Mouse (Mus musculus) cerebellum, adult 2 months (tissue): ENCODE data around the gene Ankrd34a. TPM values are rescaled to one million over a fixed set of nuclear protein-coding genes. Genes with fewer than 3 reads are reported as not detected.
A peak's percentile ranks its signal among the peaks of the same experiment; 100 is the strongest.

ENCODE experiments used
- DNase-seq, 2 experiments: peaks; one replicate each; pipeline ENCODE4 v3.0.0; 2021
- H3K27ac ChIP-seq: fragments of 200-500 bp; 2 replicates; pipeline ENCODE4 v1.5.1; 2012; ENCODE audit warnings: low read length, control low read depth, inconsistent platforms; ENCODE audit not compliant: insufficient read depth
- H3K27me3 ChIP-seq: fragments of 200-500 bp; 2 replicates; pipeline ENCODE4 v1.6.1; 2012; ENCODE audit warnings: inconsistent platforms, mild to moderate bottlenecking, low read length, moderate library complexity; ENCODE audit not compliant: control insufficient read depth, insufficient read depth
- H3K4me1 ChIP-seq: fragments of 200-500 bp; 2 replicates; pipeline ENCODE4 v1.6.1; 2011; ENCODE audit warnings: low read length; ENCODE audit not compliant: control insufficient read depth, insufficient read depth
- H3K4me3 ChIP-seq: fragments of 200-500 bp; replicated peaks from 2 replicates; pipeline ENCODE3; 2011; ENCODE audit warnings: mild to moderate bottlenecking, low read depth, low read length, control low read depth; ENCODE audit not compliant: insufficient read depth
- CTCF ChIP-seq: fragments of 200-500 bp; IDR thresholded peaks from 2 replicates; pipeline ENCODE4 v1.5.1; 2011; ENCODE audit warnings: low read depth, mild to moderate bottlenecking, control low read depth, low read length, moderate library complexity, borderline replicate concordance; ENCODE audit not compliant: insufficient read depth
- POLR2A ChIP-seq: fragments of 200-500 bp; IDR thresholded peaks from 2 replicates; pipeline ENCODE4 v1.6.1; 2011; ENCODE audit warnings: low read length, control low read depth, borderline replicate concordance; ENCODE audit not compliant: insufficient read depth
- WGBS: fragments of 180-500 bp; shearing (Covaris S2); methylation state at CpG from one replicate; pipeline ENCODE4 v1.1.7; 2018; 5-methylcytosine and 5-hydroxymethylcytosine counted together
- polyA plus RNA-seq: library from polyadenylated mRNA; depleted of rRNA; stranded (reverse); fragments of >200 nt; gene quantifications from 2 replicates; pipeline ENCODE4 v1.2.3, GENCODE M21; 2012

Ankrd34a gene
- polyA plus RNA-seq, 1 experiment, result 53.2 TPM

DNA sequence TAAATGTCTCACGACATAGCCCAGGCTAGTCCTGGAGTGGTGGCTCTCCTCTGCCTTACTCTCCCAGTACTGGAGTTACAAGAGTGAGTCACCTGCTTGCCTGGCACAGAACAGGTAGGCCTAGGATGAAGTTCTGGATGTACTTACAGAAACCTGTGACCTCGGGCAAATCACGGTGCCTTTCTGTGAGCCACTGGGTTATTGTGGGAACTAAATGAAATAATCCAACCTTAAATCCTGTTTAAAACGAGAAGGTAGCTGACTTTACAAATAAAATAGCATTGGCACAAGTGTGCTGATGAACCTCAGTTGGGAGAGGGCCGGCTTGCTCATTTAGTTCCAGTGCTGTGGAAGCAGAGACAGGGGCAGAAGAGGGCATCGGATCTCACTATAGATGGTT, 42.2 kb upstream of the Ankrd34a start:
- no peak for TF ChIP-seq POLR2A
- no peak for TF ChIP-seq CTCF
- H3K4me3 ChIP-seq, result no peak overlapping the region
- no peak for DNase-seq
- no peaks in the 10 kb centered on the region for H3K27me3 ChIP-seq
- WGBS, result 91% methylated on average over 6 of the region's 6 CpGs
- H3K27ac ChIP-seq, result no peak overlapping the region
- H3K4me1 ChIP-seq, result no peaks in the 10 kb centered on the region; the same call in 1 of the 2 replicates

DNA sequence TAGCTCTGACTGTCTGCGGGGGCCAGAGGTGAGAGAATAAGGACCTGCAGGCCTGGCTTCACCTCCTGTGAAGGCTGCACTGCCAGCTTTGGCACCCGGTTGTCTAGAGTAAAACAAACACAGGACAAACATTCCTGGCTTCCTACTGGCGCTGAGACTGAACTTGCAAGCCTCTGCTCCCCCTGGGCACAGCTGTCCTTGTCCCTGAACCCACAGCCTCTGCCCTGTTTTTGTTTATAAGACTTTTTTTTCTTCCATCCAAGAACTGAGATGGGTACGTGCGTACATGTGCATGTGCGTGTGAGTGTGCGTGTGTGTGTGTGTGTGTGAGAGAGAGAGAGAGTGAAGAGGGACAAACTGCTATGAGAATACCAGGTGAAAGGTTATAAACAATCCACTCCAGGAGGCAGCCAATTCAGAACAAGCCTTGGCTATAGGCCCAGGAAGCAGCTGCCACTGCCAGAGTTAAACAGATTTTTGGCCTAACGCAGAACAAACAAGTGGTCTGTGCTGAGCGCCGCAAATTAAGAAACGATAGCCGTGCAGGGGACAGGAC, 41.3 kb upstream of the Ankrd34a start:
- peak in 1 of 2 experiments; percentile 44 for DNase-seq
- no peak overlapping the region for H3K27ac ChIP-seq
- H3K27me3 ChIP-seq, result no peaks in the 10 kb centered on the region
- no peak overlapping the region for H3K4me3 ChIP-seq
- no peaks in the 10 kb centered on the region; the same call in 1 of the 2 replicates for H3K4me1 ChIP-seq
- no peak for TF ChIP-seq POLR2A
- no peak for TF ChIP-seq CTCF
- 43% methylated on average over 12 of the region's 12 CpGs for WGBS

DNA sequence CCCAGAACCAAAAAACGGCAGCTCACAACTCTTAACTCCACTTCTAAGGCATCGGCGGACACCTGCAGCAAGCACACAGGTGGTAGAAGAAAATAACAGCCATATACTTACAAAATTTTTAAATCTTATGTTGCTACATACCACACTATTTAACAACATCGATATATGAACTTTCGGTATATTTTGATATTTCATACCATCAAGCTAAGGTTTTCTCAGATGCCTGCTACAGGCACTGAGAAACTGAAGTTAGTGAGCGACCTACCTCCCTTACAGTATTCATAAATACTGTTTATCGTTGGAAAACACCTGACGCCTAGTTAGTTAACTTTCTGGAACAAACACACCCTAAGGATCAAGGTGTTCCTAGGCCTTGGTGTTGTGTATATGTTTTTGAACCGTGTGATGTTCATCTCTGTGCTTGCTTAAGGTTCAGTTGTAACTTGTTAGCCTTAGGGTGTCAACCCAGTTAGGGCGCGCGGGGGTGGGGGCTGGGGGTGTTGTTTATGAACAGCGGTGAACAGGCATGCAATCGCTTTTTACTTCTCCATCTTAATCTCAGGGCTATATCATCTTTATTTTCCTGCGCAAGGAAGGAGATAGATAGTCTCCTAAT, 40.3 kb upstream of the Ankrd34a start:
- TF ChIP-seq POLR2A, result no peak
- no peak for TF ChIP-seq CTCF
- Histone ChIP-seq H3K27me3 (no peaks in the 10 kb centered on the region), H3K4me1 (no peaks in the 10 kb centered on the region; the same call in 1 of the 2 replicates), H3K27ac (no peak overlapping the region), H3K4me3 (no peak overlapping the region)
- DNase-seq, result no peak
- 89% methylated on average over 15 of the region's 15 CpGs for WGBS

DNA sequence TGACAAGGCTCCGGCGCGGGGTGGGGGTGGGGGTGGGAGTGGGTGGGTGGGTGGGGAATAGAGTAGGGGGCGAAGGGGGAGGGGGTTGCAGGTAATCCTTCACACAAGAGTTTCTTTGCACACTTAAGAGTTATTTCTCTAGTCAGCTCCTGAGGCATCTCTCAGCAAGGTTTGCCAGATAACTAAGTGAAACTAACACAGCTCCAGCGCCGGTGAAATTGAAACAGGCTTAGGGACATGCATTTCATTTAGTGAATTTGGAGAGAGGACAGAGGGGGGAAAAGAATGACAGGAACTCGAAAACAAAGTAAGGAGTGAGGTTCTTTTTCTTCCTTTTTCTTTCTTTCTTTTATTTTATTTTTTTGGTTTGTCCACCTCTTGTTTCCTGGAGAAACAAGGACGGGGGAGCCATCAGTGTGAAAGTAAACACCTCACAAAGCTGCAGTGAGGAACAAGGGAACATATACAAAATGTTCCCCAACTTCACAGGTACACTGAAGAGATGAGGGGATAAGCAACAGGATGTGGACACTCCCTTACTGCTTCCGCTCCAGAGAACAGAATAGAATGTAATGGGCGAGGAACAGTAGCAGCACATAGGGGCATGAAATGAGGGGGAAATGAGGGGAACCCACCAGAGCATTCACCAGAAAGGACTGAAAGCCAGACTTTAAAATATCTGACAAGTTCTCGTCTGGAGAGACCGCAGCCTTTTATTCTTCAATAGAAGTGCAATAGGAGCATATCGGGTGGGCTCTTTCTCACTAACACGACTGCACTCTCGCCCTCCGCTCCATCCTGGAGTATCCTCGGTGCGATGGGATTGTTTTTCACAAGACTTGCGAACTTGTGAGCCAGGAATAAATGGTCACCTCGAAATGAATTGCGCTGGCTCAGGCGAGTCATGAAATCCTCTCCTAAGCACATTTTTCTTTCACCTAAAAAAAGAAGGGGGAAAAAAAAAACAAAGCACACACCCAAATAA, 39.5 kb upstream of the Ankrd34a start:
- peak in 1 of 2 experiments; percentile 17 for DNase-seq
- H3K4me1 ChIP-seq, result no peaks in the 10 kb centered on the region; the same call in 1 of the 2 replicates
- no peaks in the 10 kb centered on the region for H3K27me3 ChIP-seq
- 0 out of 2 replicates have a peak overlapping the region, but pooled peaks have one; percentile 4 for H3K27ac ChIP-seq
- no peak for TF ChIP-seq CTCF
- no peak for TF ChIP-seq POLR2A
- peak overlapping the region; percentile 62 for H3K4me3 ChIP-seq
- WGBS, result 11% methylated on average over 22 of the region's 22 CpGs

DNA sequence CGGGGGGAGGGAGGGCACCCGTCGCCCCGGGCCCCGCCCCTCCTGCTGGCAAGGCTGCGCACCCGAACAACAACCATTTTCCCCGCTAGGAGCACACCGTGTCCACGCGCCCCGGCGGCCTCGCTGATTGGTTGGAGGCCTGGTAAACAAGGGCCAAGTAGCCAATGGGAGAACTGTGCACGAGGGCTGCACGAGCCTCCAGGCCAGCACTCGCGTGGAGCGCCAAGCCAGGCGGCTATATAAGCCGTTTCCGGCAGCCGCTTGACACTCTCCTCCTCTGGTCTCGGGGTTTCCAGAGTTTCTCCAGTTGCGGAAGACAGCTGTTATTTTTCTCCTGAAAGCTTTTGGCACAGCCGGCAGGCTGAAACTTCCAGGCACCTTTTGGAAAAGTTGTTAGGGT, 38.7 kb upstream of the Ankrd34a start, which contains the start of gene Txnip:
TSS of gene Txnip (plus strand) at position 264 of the 400 bp plus-strand sequence.
- Histone ChIP-seq H3K4me1 (no peaks in the 10 kb centered on the region; the same call in 1 of the 2 replicates), H3K27ac (0 out of 2 replicates have a peak within 1 kb of the TSS, but pooled peaks have one; percentile 4), H3K4me3 (peak within 1 kb of the TSS; percentile 62), H3K27me3 (no peaks in the 10 kb centered on the region)
- 1% methylated on average over 26 of the region's 26 CpGs for WGBS
- TF ChIP-seq CTCF, result peak; percentile 13; the same call in 1 of the 2 replicates
- TF ChIP-seq POLR2A, result peak; percentile 55; the same call in 1 of the 2 replicates
- DNase-seq, result peak; percentile 92 to 96

DNA sequence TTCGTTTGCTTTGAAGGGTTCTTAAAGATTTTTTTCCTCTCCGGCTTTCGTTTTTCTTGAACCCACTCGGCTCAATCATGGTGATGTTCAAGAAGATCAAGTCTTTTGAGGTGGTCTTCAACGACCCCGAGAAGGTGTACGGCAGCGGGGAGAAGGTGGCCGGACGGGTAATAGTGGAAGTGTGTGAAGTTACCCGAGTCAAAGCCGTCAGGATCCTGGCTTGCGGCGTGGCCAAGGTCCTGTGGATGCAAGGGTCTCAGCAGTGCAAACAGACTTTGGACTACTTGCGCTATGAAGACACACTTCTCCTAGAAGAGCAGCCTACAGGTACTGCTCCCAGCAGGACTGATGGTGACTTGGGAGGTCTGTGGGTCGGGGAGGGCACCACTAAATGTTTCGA, 38.3 kb upstream of the Ankrd34a start:
- TF ChIP-seq CTCF (no peak), POLR2A (no peak)
- no peak for DNase-seq

DNA sequence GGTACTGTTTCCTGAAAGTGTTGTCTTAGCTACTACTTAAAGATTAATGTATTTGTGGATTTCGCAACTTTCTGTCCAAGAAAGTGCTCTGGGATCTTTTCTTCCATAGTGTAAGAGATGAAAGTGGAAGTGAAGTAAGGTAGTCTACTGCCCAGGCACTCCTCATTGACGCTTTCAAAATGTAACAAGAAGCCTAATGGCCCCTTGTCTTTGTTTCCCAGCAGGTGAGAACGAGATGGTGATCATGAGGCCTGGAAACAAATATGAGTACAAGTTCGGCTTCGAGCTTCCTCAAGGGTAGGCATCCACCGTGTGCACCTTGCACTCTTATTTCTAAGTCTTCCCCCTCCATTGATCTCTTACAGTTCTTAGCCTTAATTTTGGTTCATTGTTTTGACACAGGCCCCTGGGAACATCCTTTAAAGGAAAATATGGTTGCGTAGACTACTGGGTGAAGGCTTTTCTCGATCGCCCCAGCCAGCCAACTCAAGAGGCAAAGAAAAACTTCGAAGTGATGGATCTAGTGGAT, 37.7 kb upstream of the Ankrd34a start:
- Histone ChIP-seq H3K27ac (no peak overlapping the region), H3K27me3 (no peaks in the 10 kb centered on the region), H3K4me1 (no peaks in the 10 kb centered on the region; the same call in 1 of the 2 replicates), H3K4me3 (peak overlapping the region; percentile 9)
- no peak for TF ChIP-seq CTCF
- no peak for TF ChIP-seq POLR2A
- DNase-seq, result no peak
- WGBS, result 63% methylated on average over 10 of the region's 10 CpGs

More for the DNA sequence above, 38.3 kb upstream of the Ankrd34a start:
- 5% methylated on average over 17 of the region's 17 CpGs for WGBS
- Histone ChIP-seq H3K4me3 (peak overlapping the region; percentile 62), H3K4me1 (no peaks in the 10 kb centered on the region; the same call in 1 of the 2 replicates), H3K27me3 (no peaks in the 10 kb centered on the region), H3K27ac (no peak overlapping the region)
